Mouse (Mus musculus): ENCODE measurements around the gene Ralbp1. TPM values are rescaled to one million over a fixed set of nuclear protein-coding genes. Genes with fewer than 3 reads are reported as not detected.

Gene Ralbp1
- 10 to 100 TPM; 37.8 to 38.6 TPM for total RNA-seq (2021)

DNA sequence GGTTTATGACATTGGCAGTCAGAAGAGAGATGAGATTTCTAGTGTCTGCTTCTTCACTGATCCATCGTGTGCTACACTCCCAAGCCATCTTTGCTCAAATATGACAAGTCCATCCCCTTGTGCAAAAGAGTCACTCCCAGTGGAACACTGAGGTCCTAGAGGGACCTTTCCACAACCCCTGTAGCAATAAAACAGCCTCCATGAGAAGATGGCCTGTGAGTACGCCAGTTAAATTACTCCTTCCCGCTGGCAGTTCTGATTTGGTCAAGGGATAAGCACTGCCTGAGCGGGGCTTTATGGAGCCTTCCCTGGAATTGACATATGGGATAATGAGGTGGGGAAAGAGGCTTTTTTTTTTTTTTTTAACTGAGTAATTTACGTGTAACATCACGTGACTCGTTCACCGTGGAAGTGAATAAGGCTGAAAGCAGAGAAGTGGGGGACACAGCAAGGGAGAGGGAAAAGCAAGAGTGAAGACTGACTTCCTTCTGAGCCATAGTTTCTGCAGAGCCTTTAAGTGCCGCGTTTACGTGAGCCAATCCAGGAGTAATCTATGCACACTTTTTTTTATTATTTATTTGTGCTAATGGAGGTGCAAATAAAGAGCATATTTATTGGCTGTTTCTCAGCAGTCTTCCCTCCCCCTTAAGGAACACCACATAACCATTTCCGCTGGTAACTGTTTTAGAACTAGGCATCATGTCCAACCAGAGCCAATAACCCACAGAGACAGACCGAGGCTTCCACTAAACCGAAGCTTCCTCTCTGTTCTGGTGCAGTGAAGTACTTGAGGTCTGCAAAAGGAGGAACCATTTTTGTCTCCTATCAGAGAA is at the start of gene Ralbp1:
Ralbp1 (minus strand) TSS at position 102 of the 833 bp plus-strand sequence.
- DNase-seq (ENCODE audit: low spot score) = no peak
- intact Hi-C loops (cut with DNase I) = loop anchor here (5.0 kb wide), 1 partner anchor 66 kb away; the partner anchor contains the start of gene Twsg1

DNA sequence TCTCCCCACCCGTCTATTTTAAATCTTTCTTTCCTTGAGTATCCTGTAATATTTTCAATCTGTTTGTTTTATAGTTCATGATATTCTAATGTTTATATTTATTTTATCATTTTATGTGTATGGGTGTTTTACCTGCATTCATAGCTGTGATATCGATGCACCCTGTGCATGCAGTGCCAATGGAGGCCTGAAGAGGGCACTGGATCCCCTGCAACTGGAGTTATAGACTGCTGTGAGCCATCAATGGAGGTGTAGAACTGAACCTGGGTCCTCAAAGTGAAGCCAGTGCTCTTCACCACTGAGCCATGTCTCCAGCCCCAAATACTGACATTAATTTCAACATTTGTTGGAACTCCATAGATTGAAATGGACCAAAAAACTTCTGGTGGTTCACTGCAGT is 48.1 kb upstream of the Ralbp1 start:
- no peak for DNase-seq (ENCODE audit: low spot score)
- intact Hi-C loops (cut with DNase I) = no loop called here

DNA sequence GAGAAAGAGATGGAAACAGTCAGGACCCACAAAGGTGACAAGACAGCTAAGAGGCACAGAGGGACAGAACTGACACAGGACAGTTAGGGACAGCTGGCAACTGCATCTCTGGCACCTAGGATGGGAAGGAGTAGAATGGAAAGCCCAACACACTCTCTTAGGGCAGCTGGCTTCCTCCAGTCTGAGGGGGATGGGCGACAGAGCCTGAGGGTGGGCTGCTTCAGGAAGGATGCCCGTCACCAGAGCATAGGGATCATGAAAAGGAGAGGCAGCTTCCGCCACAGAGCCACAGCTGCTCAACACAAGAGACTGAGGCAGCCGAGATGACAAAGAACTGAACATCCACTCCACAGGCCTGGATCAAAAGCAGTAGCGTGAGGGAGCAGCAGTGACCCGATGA is 45.9 kb upstream of the Ralbp1 start:
- DNase-seq (ENCODE audit: low spot score) = no peak
- intact Hi-C loops (cut with DNase I) = no loop called here

DNA sequence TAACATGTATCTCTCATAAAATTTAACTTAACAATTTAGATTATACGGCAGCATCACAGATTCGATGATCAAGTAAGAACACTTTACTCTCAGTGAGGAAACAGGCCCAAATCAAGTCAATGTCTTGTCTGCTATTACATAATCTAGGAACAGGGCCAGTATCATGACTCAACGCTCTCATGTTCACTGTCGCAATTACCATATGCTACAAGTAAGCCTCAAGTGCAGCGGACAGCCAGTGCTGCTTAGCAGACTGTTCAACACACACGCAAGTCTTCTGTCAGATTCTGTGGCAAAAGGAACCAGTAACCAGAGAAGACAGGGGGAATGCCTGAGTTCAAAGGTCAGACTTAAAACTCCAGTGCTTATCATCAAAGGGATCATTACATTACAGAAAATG is 45.4 kb upstream of the Ralbp1 start:
- DNase-seq (ENCODE audit: low spot score) = peak; percentile 51
- intact Hi-C loops (cut with DNase I) = no loop called here

DNA sequence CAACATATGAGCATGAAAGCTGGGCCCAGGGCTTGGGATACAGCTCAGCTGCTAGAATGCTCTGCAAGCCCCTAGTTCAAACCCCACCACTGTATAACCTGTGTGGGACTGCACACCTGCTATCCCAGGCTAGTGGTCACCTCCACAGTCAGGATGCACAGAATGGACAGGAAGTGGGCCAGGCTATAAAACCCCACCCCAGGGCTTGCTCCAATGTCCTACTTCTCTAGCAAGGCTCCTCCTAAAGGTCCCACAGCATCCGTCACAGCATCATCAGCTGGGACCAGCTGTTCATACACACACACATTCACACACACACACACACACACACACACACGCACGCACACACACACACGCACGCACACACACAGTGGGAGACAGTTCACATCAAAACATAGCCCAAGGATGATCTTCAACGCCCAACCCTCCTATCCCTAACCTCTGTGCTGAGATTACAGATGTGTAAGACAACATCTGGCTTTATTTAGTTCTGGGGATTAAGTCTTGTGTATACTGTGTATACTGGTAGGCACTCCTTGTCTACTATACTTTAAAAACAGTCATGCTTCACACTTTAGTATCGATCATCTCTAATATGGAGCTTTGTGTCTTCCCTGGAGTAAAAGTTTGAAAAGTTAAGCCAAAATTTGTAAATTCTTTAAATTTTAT is 44.7 kb upstream of the Ralbp1 start:
- no peak for DNase-seq (ENCODE audit: low spot score)
- intact Hi-C loops (cut with DNase I) = no loop called here

DNA sequence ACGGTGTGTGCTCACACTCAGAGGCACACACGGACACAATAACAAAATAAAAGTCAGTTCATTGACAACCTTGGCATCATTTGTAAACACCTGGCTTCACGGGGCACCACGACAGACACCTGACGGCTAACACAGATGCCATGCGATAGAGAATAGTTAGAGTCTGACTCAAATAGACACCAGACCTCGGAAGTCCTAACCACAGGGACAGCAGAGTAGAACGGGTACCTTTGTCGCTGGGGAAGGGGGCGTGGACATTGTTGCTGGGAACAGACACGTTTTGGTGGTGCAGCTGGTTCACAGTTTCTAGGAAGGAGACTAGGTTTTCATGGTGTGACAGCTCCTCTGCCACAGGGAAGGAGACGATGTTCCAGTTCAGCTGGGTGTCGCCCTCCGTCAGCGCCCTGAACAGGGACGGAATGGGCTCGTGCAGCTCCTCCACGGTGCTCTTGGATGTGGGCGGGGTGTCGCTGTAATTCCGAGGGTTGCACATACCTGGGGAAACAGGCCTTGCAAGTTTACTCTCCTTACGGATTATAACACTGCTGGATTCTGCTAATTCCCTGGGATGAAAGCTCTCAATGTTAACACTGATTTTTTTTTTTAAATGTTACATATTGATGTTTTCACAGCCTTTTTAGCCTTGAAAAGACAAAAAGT is 43.9 kb upstream of the Ralbp1 start:
- intact Hi-C loops (cut with DNase I) = no loop called here
- DNase-seq (ENCODE audit: low spot score) = no peak

DNA sequence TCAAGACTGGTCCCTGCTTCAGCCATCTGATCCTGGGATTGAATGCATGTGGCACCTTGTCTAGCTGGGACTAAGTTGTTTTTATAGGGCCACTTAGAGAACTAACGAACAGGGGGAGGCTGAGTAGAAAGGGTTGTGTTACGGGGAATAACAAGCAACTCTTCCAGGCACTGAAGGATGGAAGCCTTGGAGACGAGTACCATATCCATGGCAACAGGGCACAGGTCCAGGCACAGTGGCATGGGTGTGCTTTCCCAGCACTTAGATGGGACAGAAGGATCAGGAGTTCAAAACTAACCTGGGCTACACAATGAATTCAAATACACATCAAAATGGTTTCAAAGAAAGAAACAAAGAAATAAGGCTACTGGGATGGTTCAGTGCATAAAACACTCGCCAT is 41.5 kb upstream of the Ralbp1 start:
- intact Hi-C loops (cut with DNase I) = no loop called here
- DNase-seq (ENCODE audit: low spot score) = no peak

DNA sequence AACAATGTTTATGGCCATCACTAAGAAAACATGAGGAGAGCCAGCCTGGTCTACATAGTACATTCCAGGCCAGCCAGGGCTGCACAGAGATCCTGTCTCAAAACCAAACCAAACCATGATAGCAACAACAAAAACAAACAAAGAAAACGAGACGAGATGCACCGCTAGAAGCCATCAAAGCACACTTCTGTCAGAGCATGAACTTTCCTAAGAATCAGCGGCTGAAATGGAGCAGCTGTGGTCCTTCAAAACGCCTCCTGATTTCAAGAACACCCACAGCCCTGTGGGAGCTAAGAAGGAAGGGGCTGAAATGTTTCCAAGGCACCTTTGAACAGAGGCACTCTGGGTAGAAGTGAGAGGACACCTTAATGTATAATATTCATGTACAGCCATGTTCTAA is 38.6 kb upstream of the Ralbp1 start:
- intact Hi-C loops (cut with DNase I) = no loop called here
- DNase-seq (ENCODE audit: low spot score) = no peak

DNA sequence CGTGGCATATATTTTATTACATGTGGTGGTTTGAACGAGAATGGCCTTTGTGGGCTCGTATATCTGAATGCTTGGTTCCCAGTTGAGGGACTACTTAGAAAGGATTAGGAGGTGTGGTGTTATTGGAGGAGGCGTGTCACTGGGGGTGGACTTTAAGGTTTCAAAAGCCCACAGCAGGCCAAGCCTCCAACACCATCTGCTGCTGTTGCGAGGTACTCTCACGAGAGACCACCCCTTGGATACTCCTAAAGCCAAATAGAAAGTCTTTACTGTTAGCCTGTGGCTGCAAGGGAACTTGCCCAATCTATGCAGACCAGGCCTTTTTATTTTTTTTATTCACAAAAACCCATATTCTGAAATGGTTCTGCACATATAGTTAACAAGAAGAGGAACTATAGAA is 36.4 kb upstream of the Ralbp1 start:
- DNase-seq (ENCODE audit: low spot score) = no peak
- intact Hi-C loops (cut with DNase I) = no loop called here

DNA sequence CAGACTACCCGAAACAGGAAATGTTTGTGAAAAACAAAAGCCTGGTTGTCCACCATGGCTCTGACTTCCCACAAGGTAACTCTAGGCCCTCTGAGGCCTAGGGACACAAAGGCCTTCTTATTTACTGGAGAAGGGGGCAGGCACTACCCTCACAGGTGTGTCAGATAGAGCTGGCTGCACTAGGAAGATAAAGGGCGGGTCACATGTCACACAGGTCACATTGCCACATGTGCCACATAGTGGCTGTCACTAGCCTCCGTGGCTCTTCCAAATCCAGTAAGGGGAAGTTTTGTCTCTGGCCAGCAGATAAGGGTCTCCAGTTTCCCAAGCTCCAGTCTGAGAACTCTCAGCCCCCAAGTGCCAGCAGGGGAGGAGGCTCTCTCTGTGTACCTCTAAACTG is 33.6 kb upstream of the Ralbp1 start:
- DNase-seq (ENCODE audit: low spot score) = no peak
- intact Hi-C loops (cut with DNase I) = loop anchor here (5.0 kb wide), 1 partner anchor 37 kb away; no protein-coding TSS in a partner anchor

DNA sequence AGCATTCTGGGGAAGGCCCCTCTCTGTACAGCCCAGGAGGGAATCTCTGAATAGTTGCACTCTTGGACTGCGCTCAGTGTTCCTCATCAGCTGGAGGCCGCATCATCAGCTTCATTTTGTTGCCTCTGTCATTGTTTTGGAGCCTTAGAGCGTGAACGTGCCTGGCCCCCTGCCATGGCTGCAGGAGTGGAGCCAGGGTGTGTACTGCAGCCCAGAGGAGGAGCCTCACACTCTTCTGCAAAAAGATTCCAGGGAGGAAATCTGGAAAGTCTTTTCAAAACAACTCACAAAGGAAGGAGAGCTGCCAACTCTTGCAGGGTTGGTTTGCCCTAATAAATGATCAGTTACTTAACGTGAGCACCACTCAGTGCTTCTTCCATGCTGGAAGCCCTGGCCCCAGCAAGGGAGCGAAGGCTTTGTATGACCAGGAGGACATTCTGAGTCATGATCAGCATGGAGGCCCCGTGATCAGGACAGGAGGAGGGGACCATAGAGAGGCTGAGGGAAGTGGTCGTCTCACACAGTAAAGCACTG is 30.6 kb upstream of the Ralbp1 start:
- peak; percentile 88 for DNase-seq (ENCODE audit: low spot score)
- intact Hi-C loops (cut with DNase I) = loop anchor here (5.0 kb wide), 1 partner anchor 34 kb away; no protein-coding TSS in a partner anchor

DNA sequence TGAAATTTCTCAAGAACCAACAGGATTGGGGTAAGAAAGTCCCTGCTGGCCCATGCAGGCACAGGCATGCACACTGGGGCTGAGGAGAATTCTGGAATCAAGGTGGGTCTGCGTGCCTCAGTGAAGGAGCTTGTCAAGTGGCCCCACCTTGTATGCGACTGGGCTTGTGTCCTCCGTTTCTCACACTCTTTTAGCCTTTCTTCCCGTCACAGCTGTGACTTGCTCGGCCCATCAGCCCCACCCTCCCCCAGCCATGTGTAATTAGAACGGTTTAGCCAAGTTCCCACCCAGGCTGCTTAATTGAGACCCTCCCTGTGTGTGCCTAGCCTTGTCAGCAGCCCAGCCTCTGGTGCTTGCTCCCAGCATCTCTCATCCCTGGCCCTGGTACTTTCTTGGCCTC is 28.5 kb upstream of the Ralbp1 start:
- intact Hi-C loops (cut with DNase I) = no loop called here
- DNase-seq (ENCODE audit: low spot score) = no peak

DNA sequence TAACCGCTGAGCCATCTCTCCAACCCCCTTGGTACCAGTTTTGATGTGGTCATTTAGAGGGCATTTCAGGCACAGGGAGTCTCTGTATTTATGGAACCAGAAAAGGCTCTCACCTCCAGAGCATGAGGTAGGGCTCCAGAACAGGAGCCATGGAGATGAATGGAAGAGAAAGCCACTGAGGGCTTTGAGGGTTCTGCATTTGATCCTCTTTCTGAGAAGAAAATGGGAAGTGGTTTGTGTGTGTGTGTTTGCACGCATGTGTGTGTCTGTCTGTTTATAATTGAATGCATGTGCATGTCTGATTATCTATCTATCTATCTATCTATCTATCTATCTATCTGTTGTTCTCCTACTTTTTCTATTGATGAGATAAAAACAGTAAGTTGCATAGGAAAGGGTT is 26.6 kb upstream of the Ralbp1 start:
- intact Hi-C loops (cut with DNase I) = no loop called here
- DNase-seq (ENCODE audit: low spot score) = no peak

DNA sequence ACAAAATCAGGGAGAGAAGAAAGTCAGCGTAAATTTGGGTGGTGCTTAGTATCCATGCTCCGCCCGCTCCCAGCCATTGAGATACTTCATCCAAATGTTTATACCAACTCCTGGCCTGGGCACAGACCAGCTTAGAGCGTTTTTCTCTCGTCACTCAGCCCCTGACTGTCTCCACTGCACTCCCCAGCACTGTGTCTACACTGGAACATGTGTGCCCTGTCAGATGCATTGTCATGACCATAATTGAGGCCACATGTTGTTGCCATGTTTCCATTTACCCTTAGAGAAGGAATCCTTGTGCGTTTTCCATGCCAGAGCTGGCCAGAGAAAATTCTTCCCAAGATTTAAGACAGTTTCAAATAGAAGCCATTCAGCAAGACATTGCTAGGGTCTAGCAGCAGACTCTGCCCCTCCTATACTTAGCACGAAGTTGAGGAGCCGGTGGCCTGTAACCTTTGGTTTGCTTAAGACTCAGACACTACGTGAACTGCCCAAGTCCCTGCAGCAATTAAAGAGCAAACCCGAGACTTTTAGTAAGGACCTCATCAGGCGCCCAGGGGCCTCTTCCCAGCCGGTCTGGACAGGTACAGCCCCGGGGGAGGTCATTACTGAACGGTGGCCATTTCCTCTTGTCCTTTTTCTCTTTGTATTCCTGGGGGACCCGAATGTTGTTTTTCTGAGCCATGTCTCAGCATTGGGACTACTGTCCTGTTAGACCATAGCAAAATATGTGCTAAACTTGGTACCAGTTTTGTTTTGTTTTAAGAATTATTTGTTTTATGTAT is 25.9 kb upstream of the Ralbp1 start:
- no peak for DNase-seq (ENCODE audit: low spot score)
- intact Hi-C loops (cut with DNase I) = no loop called here

DNA sequence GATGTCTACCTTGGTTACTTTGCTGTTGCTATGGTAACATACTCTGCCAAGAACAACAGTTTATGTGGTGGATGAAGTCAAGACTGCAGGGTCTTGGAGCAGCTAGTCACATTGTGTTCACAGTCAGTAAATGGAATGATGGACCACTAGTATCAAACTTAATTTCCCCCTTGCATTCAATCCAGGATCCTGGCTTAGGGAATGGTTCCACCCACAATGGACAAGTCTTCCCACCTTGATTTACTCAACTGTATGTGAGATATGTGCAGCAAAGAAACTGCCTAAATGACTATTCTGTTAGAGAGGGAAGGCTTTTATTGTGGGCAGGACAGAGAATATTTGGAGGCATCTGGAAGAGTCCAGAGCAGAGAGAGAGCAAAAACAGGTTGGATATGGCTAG is 22.7 kb upstream of the Ralbp1 start:
- intact Hi-C loops (cut with DNase I) = no loop called here

DNA sequence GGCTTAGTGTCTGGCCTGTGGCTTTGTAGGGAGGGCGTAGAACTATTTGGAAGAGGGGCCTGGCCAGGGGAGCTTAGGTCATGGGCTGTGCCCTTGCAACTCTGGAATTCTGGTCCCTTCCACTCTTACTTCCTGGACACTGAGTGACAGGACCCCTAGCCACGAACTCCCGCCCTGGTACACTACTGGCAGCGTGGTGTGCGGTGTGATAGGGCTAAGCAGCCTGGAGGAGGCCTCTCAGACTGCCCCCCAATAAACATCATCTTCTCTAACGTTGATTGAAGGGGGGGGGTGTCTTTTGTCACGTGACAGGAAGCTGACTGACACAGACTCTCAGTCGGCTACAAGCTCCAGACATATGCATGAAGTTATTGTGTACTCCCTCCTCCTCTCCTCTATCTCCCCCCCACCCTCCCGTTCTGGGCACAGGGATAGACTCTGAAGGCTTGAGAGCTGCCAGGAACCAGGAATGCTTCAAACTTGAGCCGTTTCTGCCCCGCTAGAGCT is 21.4 kb upstream of the Ralbp1 start:
- no peak for DNase-seq (ENCODE audit: low spot score)
- intact Hi-C loops (cut with DNase I) = no loop called here

More for the DNA sequence above, 22.7 kb upstream of the Ralbp1 start:
- DNase-seq (ENCODE audit: low spot score) = no peak

DNA sequence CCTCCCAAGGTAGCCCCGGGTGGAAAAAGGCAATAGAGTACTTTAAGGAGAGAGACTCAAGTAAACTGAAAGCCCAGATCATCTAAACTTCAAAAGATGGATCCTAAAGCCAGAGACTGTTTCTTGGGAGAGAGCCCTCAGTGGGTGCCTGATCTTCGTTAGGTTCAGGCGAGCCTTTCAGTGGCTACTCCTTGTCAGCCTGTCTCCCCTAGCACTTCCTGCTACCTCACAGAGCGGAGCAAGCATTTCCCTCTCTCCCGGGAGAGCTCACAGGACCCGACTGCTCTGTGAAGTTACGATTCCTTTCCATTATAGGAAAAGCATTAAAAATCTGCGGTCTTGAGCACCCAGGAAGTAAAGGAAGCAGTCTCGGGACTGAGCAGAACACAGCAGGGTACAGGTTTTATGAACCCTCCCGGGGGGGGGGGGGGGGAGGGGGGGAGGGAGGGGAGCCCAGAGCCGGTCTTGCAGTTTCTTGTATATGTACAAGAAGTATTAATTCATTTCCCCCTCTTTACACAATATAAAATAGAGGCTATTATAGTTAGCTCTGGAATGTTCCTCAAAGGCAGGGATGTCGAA is 20.8 kb upstream of the Ralbp1 start:
- DNase-seq (ENCODE audit: low spot score) = no peak
- intact Hi-C loops (cut with DNase I) = no loop called here

DNA sequence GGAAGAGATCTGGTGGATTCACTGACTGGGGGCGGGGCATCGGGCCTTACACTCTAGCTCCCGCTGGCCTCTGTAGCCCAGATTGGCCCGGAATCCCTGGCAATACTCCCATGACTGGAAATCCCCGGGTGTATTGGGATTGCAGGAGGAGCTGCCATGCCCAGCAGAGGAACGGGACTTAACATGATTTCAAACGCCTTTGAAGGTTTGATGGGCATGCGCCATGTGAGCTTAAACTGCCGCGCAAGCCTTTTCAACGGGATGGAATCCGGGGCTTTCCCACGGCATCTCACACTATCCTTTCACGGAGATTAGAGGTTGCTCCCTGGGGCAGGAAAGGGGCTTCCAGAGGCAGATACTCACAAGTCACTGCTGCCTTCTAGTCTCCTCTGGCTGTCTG is 19.6 kb upstream of the Ralbp1 start:
- DNase-seq (ENCODE audit: low spot score) = no peak
- intact Hi-C loops (cut with DNase I) = no loop called here

DNA sequence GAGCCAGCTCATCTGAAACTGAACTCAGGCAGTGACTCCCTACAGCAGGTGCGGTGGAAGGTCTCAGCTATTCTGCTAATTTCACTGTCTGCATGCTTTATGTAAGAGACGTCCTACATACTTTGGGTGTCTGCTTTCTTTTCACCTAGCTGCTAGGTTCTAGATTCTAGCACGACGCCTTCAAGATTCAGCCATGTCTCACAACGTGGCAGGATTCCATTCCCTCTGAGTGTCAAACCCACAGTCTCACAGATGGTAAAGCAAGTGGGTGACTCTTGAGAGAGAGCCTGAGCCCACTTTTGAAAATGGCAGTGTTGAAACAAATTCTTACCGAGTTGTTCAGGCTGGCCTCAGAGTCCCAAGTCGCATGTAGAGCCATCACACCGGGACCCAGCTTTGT is 18.2 kb upstream of the Ralbp1 start:
- intact Hi-C loops (cut with DNase I) = no loop called here
- no peak for DNase-seq (ENCODE audit: low spot score)

All from heart, postnatal 25 days (tissue).